Mouse (Mus musculus): ENCODE data around the gene Slc5a4b. TPM values are rescaled to one million over a fixed set of nuclear protein-coding genes. Genes with fewer than 3 reads are reported as not detected.

Slc5a4b gene
- not detected in 2 replicates for polyA plus RNA-seq (2016; fragmentation: Nextera tagmentation; extraction: Ambion mirVana)

DNA sequence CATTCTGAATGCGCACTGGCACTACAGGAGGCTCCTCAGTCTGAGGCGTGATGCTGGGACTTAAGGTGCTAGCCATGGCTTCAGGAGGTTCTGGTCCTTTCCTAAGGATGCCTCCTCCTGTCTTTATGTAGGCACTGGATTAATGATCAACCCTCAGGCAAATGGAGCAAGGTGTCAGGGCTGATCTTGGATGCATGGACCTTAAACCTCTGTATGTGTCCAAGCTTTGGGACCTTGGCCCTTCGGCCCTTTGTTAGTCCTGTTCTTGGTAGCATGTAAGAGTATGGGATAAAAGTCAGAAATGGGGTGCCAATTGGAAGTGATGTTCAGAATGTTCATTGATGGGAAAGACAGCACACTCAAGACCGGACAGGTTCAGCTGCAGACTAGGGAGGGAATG is at the start of gene Slc5a4b:
Slc5a4b (minus strand) TSS at position 101 of the 400 bp plus-strand sequence.
- Histone ChIP-seq H3K27ac (no peak within 1 kb of the TSS), H3K4me2 (no peak within 1 kb of the TSS), H3K27me3 (no peaks in the 10 kb centered on the region), H3K9me3 (no peaks in the 10 kb centered on the region), H3K9ac (no peak within 1 kb of the TSS), H3K36me3 (replicated peaks) (no peaks in the 10 kb centered on the region), H3K4me1 (no peaks in the 10 kb centered on the region), H3K4me3 (replicated peaks) (no peak within 1 kb of the TSS)
- no peak for ATAC-seq (ENCODE audit: low FRiP score)
- 92% methylated on average over 4 of the region's 4 CpGs for WGBS

DNA sequence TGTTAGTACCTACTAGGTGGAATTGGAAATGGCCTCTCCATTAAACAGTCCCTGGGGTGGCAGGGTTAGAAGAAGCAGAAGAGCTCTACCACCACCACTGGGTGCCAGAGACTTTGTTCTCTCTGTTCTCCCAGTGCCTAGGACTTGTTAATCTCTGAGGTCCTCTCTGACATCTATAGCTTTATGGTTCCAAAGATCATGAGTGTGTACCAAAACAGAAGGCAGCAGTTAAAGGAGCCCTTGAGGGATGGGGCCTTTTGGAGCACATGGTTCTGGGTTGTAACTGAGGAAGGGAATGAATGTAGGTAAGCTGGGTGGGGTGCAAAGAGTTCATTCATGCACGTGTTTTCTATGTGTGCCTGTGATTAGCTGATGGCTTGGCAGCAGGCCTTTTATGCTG is 47.2 kb upstream of the Slc5a4b start:
- no peak overlapping the region for H3K27ac ChIP-seq
- ATAC-seq (ENCODE audit: low FRiP score): no peak
- H3K36me3 ChIP-seq (replicated peaks): no peaks in the 10 kb centered on the region
- WGBS: 75% methylated on average over 1 of the region's 1 CpGs
- no peak overlapping the region for H3K9ac ChIP-seq
- no peaks in the 10 kb centered on the region for H3K4me1 ChIP-seq
- H3K27me3 ChIP-seq: no peaks in the 10 kb centered on the region
- no peak overlapping the region for H3K4me3 ChIP-seq (replicated peaks)
- no peak overlapping the region for H3K4me2 ChIP-seq
- H3K9me3 ChIP-seq: no peaks in the 10 kb centered on the region

DNA sequence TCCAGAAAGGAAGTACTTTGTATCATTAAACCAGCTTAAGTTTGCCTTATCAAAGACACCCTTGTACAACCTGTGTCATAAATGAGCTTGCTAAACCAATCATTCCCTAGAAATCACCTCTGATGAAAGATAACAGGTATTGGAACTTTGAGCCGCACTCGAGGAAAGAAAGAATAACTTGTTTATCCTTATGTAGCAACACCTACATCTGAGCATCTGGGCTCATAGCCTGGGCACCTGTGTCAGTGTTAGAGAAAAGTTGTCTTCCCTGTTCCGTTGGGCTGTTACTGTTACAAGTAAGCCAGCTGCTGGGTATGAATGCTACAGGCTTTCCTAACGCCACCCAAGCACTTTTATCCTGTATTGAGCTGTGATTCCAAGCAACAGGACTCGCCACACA is 46.8 kb upstream of the Slc5a4b start:
- Histone ChIP-seq H3K9ac (no peak overlapping the region), H3K4me3 (replicated peaks) (no peak overlapping the region), H3K4me1 (no peaks in the 10 kb centered on the region), H3K27ac (no peak overlapping the region), H3K36me3 (replicated peaks) (no peaks in the 10 kb centered on the region), H3K9me3 (no peaks in the 10 kb centered on the region), H3K27me3 (no peaks in the 10 kb centered on the region), H3K4me2 (no peak overlapping the region)
- ATAC-seq (ENCODE audit: low FRiP score): no peak
- 78% methylated on average over 5 of the region's 5 CpGs for WGBS

DNA sequence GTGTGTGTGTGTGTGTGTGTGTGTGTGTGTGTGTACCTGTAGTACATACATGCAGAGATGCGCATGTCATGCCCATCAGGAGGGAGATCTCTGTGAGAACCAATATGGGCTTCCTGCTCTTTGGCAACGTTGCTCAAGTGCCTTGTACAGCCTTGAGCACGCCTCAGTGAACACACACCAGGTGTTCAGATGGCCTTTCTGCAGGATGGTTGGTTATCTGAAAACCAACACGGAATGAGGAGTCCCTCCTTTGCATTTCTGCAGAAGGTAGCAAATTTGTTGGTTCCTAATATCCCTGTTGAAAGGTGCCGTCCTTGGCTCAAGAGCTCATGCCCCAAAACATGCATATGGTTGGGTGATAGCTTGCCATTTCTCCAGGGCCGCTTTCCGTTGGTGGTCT is 45.1 kb upstream of the Slc5a4b start:
- H3K27me3 ChIP-seq: no peaks in the 10 kb centered on the region
- ATAC-seq (ENCODE audit: low FRiP score): no peak
- no peaks in the 10 kb centered on the region for H3K9me3 ChIP-seq
- H3K9ac ChIP-seq: no peak overlapping the region
- no peak overlapping the region for H3K27ac ChIP-seq
- H3K4me1 ChIP-seq: no peaks in the 10 kb centered on the region
- no peak overlapping the region for H3K4me2 ChIP-seq
- H3K4me3 ChIP-seq (replicated peaks): no peak overlapping the region
- 86% methylated on average over 7 of the region's 7 CpGs for WGBS
- no peaks in the 10 kb centered on the region for H3K36me3 ChIP-seq (replicated peaks)

DNA sequence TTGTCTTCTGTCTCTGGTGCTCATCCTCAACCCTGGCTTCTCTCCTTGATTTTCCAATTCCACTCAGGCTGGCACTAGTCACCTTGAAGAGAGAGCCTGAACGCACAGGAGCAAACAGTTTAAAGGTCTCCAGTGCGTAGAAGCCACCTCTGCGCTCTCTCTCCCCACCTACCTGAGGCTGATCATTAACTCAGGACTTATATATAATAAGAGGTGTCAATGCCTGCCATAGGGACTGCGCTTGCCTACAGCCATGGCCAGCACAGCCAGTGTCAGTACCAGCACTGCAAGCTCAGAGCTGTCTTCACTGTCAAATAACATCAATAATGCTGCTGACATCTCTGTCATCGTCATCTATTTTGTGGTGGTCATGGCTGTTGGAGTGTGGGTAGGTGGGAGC is 36.5 kb upstream of the Slc5a4b start, which contains the start of gene Slc5a4a:
Slc5a4a (plus strand) TSS at position 174 of the 400 bp plus-strand sequence.
- no peaks in the 10 kb centered on the region for H3K27me3 ChIP-seq
- H3K4me2 ChIP-seq: no peak within 1 kb of the TSS
- H3K27ac ChIP-seq: no peak within 1 kb of the TSS
- no peaks in the 10 kb centered on the region for H3K9me3 ChIP-seq
- no peaks in the 10 kb centered on the region for H3K4me1 ChIP-seq
- H3K36me3 ChIP-seq (replicated peaks): no peaks in the 10 kb centered on the region
- no peak for ATAC-seq (ENCODE audit: low FRiP score)
- WGBS: 94% methylated on average over 5 of the region's 5 CpGs
- H3K9ac ChIP-seq: no peak within 1 kb of the TSS
- H3K4me3 ChIP-seq (replicated peaks): no peak within 1 kb of the TSS

DNA sequence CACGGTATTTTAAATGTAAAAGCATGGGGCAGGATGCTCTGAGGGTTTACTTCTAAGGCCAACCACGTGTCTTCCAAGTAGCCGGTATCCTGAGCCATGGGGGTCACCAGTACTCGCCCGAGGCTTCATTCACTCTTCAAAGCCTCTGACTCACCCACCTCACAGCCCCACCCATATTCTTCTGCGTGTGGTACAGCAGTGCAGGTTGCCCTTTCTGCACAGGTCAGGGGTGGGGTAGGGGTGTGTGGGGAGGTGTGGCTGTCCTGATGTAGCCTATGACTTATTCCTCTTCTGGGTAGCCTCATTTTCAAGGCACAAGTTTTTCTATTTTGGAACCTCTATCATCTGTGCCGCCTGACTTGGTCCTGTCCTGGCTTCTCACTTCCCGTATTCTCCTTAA is 36.1 kb upstream of the Slc5a4b start:
- no peak overlapping the region for H3K27ac ChIP-seq
- H3K4me2 ChIP-seq: no peak overlapping the region
- H3K4me1 ChIP-seq: no peaks in the 10 kb centered on the region
- H3K9me3 ChIP-seq: no peaks in the 10 kb centered on the region
- ATAC-seq (ENCODE audit: low FRiP score): no peak
- H3K27me3 ChIP-seq: no peaks in the 10 kb centered on the region
- no peak overlapping the region for H3K9ac ChIP-seq
- 81% methylated on average over 8 of the region's 8 CpGs for WGBS
- no peak overlapping the region for H3K4me3 ChIP-seq (replicated peaks)
- no peaks in the 10 kb centered on the region for H3K36me3 ChIP-seq (replicated peaks)

DNA sequence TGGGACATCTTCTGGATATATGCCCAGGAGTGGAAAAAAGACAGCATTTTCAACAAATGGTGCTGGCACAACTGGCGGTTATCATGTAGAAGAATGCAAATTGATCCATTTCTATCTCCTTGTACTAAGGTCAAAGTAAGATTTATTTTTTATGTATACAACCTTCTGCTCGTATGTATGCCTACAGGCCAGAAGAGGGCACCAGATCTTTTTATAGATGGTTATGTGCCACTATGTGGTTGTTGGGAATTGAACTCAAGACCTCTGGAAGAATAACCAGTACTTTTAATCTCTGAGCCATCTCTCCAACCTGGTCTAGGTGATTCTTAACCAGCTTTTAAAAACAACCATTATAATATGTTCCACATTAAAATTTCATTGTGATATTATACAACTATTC is 25.6 kb upstream of the Slc5a4b start:
- H3K9me3 ChIP-seq: no peaks in the 10 kb centered on the region
- WGBS: 75% methylated on average over 2 of the region's 2 CpGs
- no peak overlapping the region for H3K9ac ChIP-seq
- no peak for ATAC-seq (ENCODE audit: low FRiP score)
- H3K4me1 ChIP-seq: no peaks in the 10 kb centered on the region
- no peaks in the 10 kb centered on the region for H3K27me3 ChIP-seq
- H3K4me3 ChIP-seq (replicated peaks): no peak overlapping the region
- no peak overlapping the region for H3K4me2 ChIP-seq
- no peaks in the 10 kb centered on the region for H3K36me3 ChIP-seq (replicated peaks)
- no peak overlapping the region for H3K27ac ChIP-seq

DNA sequence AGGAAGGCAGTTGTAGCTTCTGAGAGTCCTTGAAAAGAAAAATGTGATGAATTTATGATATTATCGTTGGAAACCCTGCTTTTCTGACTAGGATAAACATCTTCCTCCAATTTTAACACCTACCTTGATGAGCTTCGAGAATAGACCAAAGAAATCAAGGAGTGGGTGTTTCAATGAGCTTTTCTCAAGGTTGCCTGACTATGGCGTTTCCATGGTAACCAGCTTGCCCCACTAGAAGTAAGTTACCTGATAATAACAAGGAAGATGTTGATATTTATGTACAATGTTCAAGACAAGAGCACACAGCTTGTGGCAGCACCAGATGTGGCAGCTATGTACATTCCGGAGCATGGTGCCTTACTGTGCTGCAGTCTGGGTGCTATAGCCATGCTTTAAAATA is 21.7 kb upstream of the Slc5a4b start:
- no peak for ATAC-seq (ENCODE audit: low FRiP score)
- Histone ChIP-seq H3K4me3 (replicated peaks) (no peak overlapping the region), H3K4me2 (no peak overlapping the region), H3K4me1 (no peaks in the 10 kb centered on the region), H3K27ac (no peak overlapping the region), H3K27me3 (no peaks in the 10 kb centered on the region), H3K9ac (no peak overlapping the region), H3K9me3 (no peaks in the 10 kb centered on the region), H3K36me3 (replicated peaks) (no peaks in the 10 kb centered on the region)
- 72% methylated on average over 4 of the region's 4 CpGs for WGBS

DNA sequence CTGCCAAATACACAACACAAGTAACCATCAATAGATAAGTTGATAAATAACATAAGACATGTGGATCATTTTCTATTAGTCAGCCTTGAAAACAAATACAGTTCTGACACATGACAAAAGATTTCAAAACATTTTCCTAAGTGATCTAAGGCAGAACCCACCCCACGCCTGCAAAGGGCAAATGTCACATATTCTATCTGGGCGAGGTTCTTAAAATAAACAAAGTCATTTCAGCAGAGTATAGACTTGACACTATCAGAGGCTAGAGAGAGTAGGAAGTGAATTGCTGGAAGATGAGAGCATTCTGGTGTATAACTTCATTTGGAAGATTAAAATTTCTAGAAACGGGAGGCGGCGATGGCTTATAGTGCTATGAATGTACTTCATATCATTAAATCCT is 10.7 kb upstream of the Slc5a4b start:
- Histone ChIP-seq H3K4me2 (no peak overlapping the region), H3K27ac (no peak overlapping the region), H3K4me3 (replicated peaks) (no peak overlapping the region), H3K9ac (no peak overlapping the region), H3K9me3 (no peaks in the 10 kb centered on the region), H3K27me3 (no peaks in the 10 kb centered on the region), H3K36me3 (replicated peaks) (no peaks in the 10 kb centered on the region), H3K4me1 (peaks cover 5% of the 10 kb centered on the region; the same call in 1 of the 2 replicates)
- no peak for ATAC-seq (ENCODE audit: low FRiP score)
- WGBS: 88% methylated on average over 5 of the region's 5 CpGs

DNA sequence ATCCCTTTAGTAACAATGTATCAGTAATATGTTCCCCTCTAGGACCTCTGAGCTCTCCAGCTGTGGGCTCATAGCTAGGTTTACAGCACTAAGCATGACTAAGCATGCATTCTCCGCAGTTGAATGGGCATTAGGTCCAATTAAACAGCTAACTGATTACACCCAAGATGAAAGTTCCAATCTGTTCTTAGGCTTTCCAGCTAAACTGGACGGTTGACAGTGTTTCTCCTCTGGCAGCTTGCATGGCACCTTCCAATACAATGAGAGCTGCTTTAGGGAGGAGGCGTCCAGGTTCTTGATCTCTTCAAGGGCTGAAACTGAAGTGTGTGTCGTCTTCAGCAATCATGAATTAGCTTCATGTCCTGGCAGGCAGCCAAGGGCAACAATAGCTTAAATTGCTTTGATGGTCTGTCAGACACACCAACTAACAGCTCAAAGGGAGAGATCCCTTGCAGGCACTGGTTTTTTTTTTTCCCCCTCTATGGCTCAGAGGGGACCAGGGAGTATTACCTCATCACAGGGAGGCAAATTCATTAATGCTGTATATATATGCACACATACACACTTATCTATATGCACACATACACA is 9.5 kb upstream of the Slc5a4b start:
- no peaks in the 10 kb centered on the region for H3K27me3 ChIP-seq
- H3K27ac ChIP-seq: no peak overlapping the region
- no peak overlapping the region for H3K4me3 ChIP-seq (replicated peaks)
- no peaks in the 10 kb centered on the region for H3K36me3 ChIP-seq (replicated peaks)
- WGBS: 34% methylated on average over 4 of the region's 4 CpGs
- no peak overlapping the region for H3K9ac ChIP-seq
- no peaks in the 10 kb centered on the region for H3K9me3 ChIP-seq
- no peak overlapping the region for H3K4me2 ChIP-seq
- no peak for ATAC-seq (ENCODE audit: low FRiP score)
- peaks cover 5% of the 10 kb centered on the region; the same call in 1 of the 2 replicates for H3K4me1 ChIP-seq

DNA sequence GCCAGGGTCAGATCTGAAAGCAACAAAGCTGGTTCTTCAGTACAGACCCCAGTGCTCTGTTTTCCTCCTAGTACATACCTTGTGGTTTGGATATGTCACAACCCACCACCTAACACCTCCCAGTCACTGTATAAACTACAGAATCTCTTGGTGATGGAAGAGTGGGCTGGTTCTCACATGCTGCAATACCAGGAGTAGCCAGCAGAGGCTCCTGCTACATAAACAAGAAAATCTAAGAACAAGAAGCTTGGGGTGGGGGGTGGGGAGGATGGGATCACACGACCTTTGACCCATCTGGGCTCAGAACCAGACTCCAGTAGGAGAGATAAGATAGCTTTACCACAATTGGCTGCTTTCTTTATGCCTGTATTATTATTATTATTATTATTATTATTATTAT is 8.0 kb upstream of the Slc5a4b start:
- WGBS: 21% methylated on average over 1 of the region's 1 CpGs
- Histone ChIP-seq H3K9me3 (no peaks in the 10 kb centered on the region), H3K4me2 (no peak overlapping the region), H3K9ac (no peak overlapping the region), H3K4me1 (peaks cover 5% of the 10 kb centered on the region; the same call in 1 of the 2 replicates), H3K4me3 (replicated peaks) (no peak overlapping the region), H3K27me3 (no peaks in the 10 kb centered on the region), H3K36me3 (replicated peaks) (no peaks in the 10 kb centered on the region), H3K27ac (no peak overlapping the region)
- ATAC-seq (ENCODE audit: low FRiP score): no peak

DNA sequence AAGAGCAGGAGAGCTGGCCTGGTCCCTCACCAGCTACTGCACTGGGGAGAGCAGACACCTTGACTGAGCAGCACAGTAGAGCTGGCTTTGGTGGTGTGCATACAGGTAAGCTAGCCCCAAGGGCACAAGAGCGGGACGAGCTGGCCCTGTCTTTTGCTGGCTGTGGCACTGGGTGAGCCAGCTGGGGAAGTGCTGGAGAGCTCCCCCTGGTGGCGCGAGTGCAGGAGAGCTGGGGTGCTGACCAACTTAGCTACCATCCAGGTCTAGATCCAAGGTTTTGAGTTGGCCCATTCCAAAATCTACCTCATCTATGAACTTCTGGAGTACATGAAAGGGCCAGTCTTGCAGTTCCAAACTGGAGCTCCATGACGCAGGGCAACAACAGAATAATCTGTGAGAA is 7.2 kb upstream of the Slc5a4b start:
- H3K9me3 ChIP-seq: no peaks in the 10 kb centered on the region
- no peaks in the 10 kb centered on the region for H3K27me3 ChIP-seq
- H3K27ac ChIP-seq: no peak overlapping the region
- H3K9ac ChIP-seq: no peak overlapping the region
- no peaks in the 10 kb centered on the region for H3K36me3 ChIP-seq (replicated peaks)
- ATAC-seq (ENCODE audit: low FRiP score): no peak
- H3K4me3 ChIP-seq (replicated peaks): no peak overlapping the region
- 26% methylated on average over 5 of the region's 5 CpGs for WGBS
- peaks cover 5% of the 10 kb centered on the region; the same call in 1 of the 2 replicates for H3K4me1 ChIP-seq
- no peak overlapping the region for H3K4me2 ChIP-seq

DNA sequence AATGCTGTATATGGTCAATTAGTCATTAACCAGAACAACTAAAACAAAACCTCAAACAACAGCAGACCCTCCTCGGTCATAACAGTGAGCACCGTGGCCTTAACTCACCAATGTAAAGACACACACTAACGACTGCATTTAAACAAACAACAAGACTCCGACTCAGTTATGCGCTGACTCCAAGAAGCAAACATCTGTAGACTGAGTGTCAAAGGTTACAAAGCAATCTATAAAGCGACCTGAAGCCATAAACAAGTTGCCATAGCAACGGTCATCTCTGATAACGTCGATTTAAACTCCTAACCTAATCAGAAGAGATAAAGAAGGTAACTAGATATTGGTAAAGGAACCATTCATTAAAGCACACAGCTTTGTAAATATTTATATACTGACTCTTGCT is 13.4 kb downstream of the Slc5a4b start:
- no peaks in the 10 kb centered on the region for H3K27me3 ChIP-seq
- H3K4me3 ChIP-seq (replicated peaks): no peak overlapping the region
- H3K9me3 ChIP-seq: no peaks in the 10 kb centered on the region
- whole genome bisulfite sequencing: 79% methylated on average over 9 of the region's 9 CpGs
- no peaks in the 10 kb centered on the region for H3K36me3 ChIP-seq (replicated peaks)
- peaks cover 2% of the 10 kb centered on the region; the same call in 1 of the 2 replicates for H3K4me1 ChIP-seq
- ATAC-seq (ENCODE audit: low FRiP score): no peak
- H3K9ac ChIP-seq: no peak overlapping the region
- no peak overlapping the region for H3K4me2 ChIP-seq
- no peak overlapping the region for H3K27ac ChIP-seq

Data from forebrain, embryonic 12.5 days (tissue).